Comparison of ENCODE assay signal across 14 mouse cellular contexts in genomic region chr1:166053285-166053955, GRCm38 (mm10). TPM values are rescaled to one million over a fixed set of nuclear protein-coding genes. Genes with fewer than 3 reads are reported as not detected.
DNase-seq lines count a peak whose midpoint lies in the region; ATAC-seq and TF ChIP-seq lines count a peak whose summit lies in the region.
"Had no signal": no experiment of that assay in that cellular context is flagged by ENCODE, and none has a peak within 500 bp of the region (broad histone marks: within the 10 kb centered on the region; RNA-seq: fewer than 3 reads in every experiment).

No protein-coding gene starts in this region.

- peaks cover 18% of the 10 kb centered on the region for H3K4me1 ChIP-seq in heart, embryonic 12.5 days (replicated peaks)
- H3K4me1 ChIP-seq in midbrain, embryonic 10.5 days = peaks cover 51% of the 10 kb centered on the region
- no peaks in the 10 kb centered on the region for H3K4me1 ChIP-seq in midbrain, postnatal 0 days (ENCODE audit: insufficient read depth, low read length)
- H3K4me1 ChIP-seq in limb, embryonic 10.5 days = peaks cover 40% of the 10 kb centered on the region

- no peak overlapping the region for H3K4me3 ChIP-seq in heart, embryonic 12.5 days
- H3K4me3 ChIP-seq in midbrain, embryonic 10.5 days = no peak overlapping the region
- no peak overlapping the region for H3K4me3 ChIP-seq in midbrain, postnatal 0 days (ENCODE audit: low read depth, low read length)
- H3K4me3 ChIP-seq in limb, embryonic 10.5 days = no peak overlapping the region

- DNase-seq in heart, adult 8-10 months (ENCODE audit: low spot score) = no peak
- DNase-seq in midbrain, embryonic 10.5 days (ENCODE audit: low spot score) = no peak
- no peak for DNase-seq in midbrain, postnatal 0 days (ENCODE audit: low spot score)
- no peak for DNase-seq in limb, embryonic 10.5 days (ENCODE audit: low spot score)
- DNase-seq in thymus, postnatal 14 days = peak; percentile 63
- DNase-seq in B cell, adult 2 months = no peak
- DNase-seq: adrenal gland, postnatal 10 days; cerebellum, postnatal 10 days; layer of hippocampus, adult 9-11 months; right cerebral cortex, postnatal 14 days had no signal

- ATAC-seq in heart, embryonic 12.5 days (ENCODE audit: insufficient number of reproducible peaks, low FRiP score) = no peak
- ATAC-seq in midbrain, postnatal 0 days (ENCODE audit: low FRiP score) = no peak
- no peak for ATAC-seq in erythroid progenitor cell, adult 5-6 weeks (replicated peaks; ENCODE audit: low FRiP score, poor library complexity, severe bottlenecking)
- ATAC-seq: forebrain, embryonic 14.5 days; hindbrain, embryonic 16.5 days had no signal

- H3K36me3 ChIP-seq in heart, embryonic 12.5 days = no peaks in the 10 kb centered on the region
- H3K36me3 ChIP-seq in midbrain, embryonic 10.5 days = no peaks in the 10 kb centered on the region
- no peaks in the 10 kb centered on the region for H3K36me3 ChIP-seq in midbrain, postnatal 0 days (ENCODE audit: insufficient read depth, low read length)
- H3K36me3 ChIP-seq in limb, embryonic 10.5 days = no peaks in the 10 kb centered on the region

- no peaks in the 10 kb centered on the region for H3K9me3 ChIP-seq in heart, embryonic 12.5 days (replicated peaks)
- H3K9me3 ChIP-seq in midbrain, embryonic 10.5 days (replicated peaks) = no peaks in the 10 kb centered on the region
- no peaks in the 10 kb centered on the region for H3K9me3 ChIP-seq in midbrain, postnatal 0 days (ENCODE audit: low read length)
- H3K9me3 ChIP-seq in limb, embryonic 10.5 days (replicated peaks) = no peaks in the 10 kb centered on the region

- no peak overlapping the region for H3K27ac ChIP-seq in heart, embryonic 12.5 days (ENCODE audit: poor library complexity, severe bottlenecking)
- peak overlapping the region; percentile 64 for H3K27ac ChIP-seq in midbrain, embryonic 10.5 days (replicated peaks)
- H3K27ac ChIP-seq in midbrain, postnatal 0 days (ENCODE audit: low read depth, low read length) = no peak overlapping the region
- H3K27ac ChIP-seq in limb, embryonic 10.5 days = peak overlapping the region; percentile 53; the same call in 1 of the 2 replicates

- peaks cover 8% of the 10 kb centered on the region for H3K27me3 ChIP-seq in heart, embryonic 12.5 days (replicated peaks)
- H3K27me3 ChIP-seq in midbrain, embryonic 10.5 days (ENCODE audit: low read depth, poor library complexity, severe bottlenecking) = peaks cover 33% of the 10 kb centered on the region
- H3K27me3 ChIP-seq in midbrain, postnatal 0 days (ENCODE audit: insufficient read depth, low read length) = no peaks in the 10 kb centered on the region; the same call in 1 of the 2 replicates
- H3K27me3 ChIP-seq in limb, embryonic 10.5 days (ENCODE audit: low read depth, poor library complexity, severe bottlenecking) = 0 out of 2 replicates have a peak, but pooled peaks cover 9% of the 10 kb centered on the region

- TF ChIP-seq CTCF in midbrain, postnatal 0 days (IDR thresholded peaks at IDR 0.05) = no peak

- H3K4me2 ChIP-seq in heart, embryonic 12.5 days = peak overlapping the region; percentile 35
- no peak overlapping the region for H3K4me2 ChIP-seq in midbrain, postnatal 0 days (ENCODE audit: low read depth, low read length, poor library complexity, severe bottlenecking)

- H3K9ac ChIP-seq in heart, embryonic 12.5 days = no peak overlapping the region
- H3K9ac ChIP-seq in midbrain, postnatal 0 days (replicated peaks; ENCODE audit: low read length, poor library complexity, severe bottlenecking) = no peak overlapping the region

- 30% methylated on average over 10 of the region's 10 CpGs for WGBS in heart, embryonic 12.5 days
- 42% methylated on average over 10 of the region's 10 CpGs for WGBS in midbrain, embryonic 10.5 days
- WGBS in midbrain, postnatal 0 days = 32% methylated on average over 10 of the region's 10 CpGs
- WGBS in limb, embryonic 10.5 days = 36% methylated on average over 10 of the region's 10 CpGs

RNA-seq across cellular contexts. Expression of gene Pou2f1, which starts 50.9 kb away (rescaled TPM):
- 11.9 and 12.8 TPM in 2 replicates for polyA plus RNA-seq in heart, embryonic 12.5 days (2016; fragmentation: Nextera tagmentation; extraction: Ambion mirVana)
- 10 to 100 TPM in 3 of 4 experiments, 1 to 10 TPM in 1; 9.7 to 16.5 (median 11.5) TPM for total RNA-seq in heart, adult 8-10 months (2022)
- polyA plus RNA-seq in midbrain, embryonic 10.5 days (2016; fragmentation: Nextera tagmentation; extraction: Ambion mirVana) = 28.0 and 31.2 TPM in 2 replicates
- 26.8 and 27.2 TPM in 2 replicates for total RNA-seq in midbrain, postnatal 0 days (2014; rRNA removed)
- polyA plus RNA-seq in midbrain, postnatal 0 days (2015; fragmentation: Nextera tagmentation; extraction: Ambion mirVana) = 17.3 and 21.5 TPM in 2 replicates
- 28.8 and 32.3 TPM in 2 replicates for polyA plus RNA-seq in limb, embryonic 10.5 days (2016; fragmentation: Nextera tagmentation; extraction: Ambion mirVana)
- 40.4 and 54.1 TPM in 2 replicates for total RNA-seq in erythroid progenitor cell, adult 5-6 weeks (2015; ENCODE audit: low replicate concordance)
- 26.4 and 28.9 TPM in 2 replicates for total RNA-seq in erythroid progenitor cell, adult 5-6 weeks (2017; ENCODE audit: low replicate concordance)

Comparison
In these comparisons a context has a peak if more than half of its experiments do, and no peak if none do; other contexts are left out.
1. H3K27ac ChIP-seq: peak in midbrain, embryonic 10.5 days (single experiment) and limb, embryonic 10.5 days (single experiment); none in heart, embryonic 12.5 days (single experiment) and midbrain, postnatal 0 days (single experiment).